Mouse (Mus musculus): ENCODE data around the gene Cfap69. TPM values are rescaled to one million over a fixed set of nuclear protein-coding genes. Genes with fewer than 3 reads are reported as not detected.
A peak's percentile ranks its signal among the peaks of the same experiment; 100 is the strongest.

The Cfap69 gene
- 5.0 and 5.1 TPM in 2 replicates for polyA plus RNA-seq (2011; ENCODE audit: insufficient read depth, insufficient read length, low read depth, missing spikeins)

DNA sequence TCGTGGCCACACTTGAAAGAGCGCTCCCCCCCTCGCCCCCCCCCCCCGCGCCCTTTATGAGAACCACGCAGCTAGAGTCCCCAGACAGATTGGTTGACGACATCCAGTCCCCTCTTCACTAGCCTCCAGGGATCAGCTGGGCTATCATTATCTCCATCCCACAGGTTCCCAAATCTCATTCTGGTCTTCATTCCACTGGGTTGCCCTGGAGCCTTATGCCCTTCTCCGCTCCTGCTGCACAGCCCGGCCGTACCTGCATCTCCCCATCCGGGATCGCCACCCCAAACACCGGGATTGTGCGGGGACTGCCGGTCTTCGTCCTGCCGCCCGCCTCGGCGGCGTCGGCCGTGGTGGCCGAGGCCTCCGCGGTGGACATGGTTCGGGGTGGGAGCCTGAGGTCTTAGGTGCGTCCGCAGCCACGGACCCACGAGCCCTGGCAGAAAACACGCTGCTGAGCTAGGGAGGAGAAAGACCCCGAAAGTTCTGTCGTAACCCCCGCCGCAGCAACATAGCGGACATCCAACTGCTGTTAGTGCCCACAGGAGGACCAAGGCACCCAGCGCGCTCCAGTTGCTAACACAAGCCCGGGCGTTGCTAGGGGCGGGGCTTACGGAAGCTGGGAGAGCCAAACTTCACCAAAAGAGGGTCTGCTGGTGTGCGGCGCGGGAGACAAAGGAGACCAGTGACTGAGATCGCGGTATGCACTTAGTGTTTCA is at the start of gene Cfap69:
Gene Cfap69 (minus strand): TSS at position 585 of the 716 bp plus-strand sequence.
- Histone ChIP-seq H3K4me1 (ENCODE audit: control insufficient read depth, insufficient read depth, low read length) (no peaks in the 10 kb centered on the region), H3K9ac (ENCODE audit: low read depth, poor library complexity, severe bottlenecking) (peak within 1 kb of the TSS; percentile 6; the same call in 1 of the 2 replicates), H3K9me3 (replicated peaks; ENCODE audit: control insufficient read depth, insufficient read depth, low read length, poor library complexity, severe bottlenecking) (no peaks in the 10 kb centered on the region), H3K27ac (ENCODE audit: insufficient read depth, low read length) (no peak within 1 kb of the TSS), H3K36me3 (ENCODE audit: control insufficient read depth, insufficient read depth, low read length, poor library complexity, severe bottlenecking) (no peaks in the 10 kb centered on the region), H3K27me3 (ENCODE audit: control insufficient read depth, insufficient read depth, low read length, poor library complexity, severe bottlenecking) (no peaks in the 10 kb centered on the region), H3K4me3 (ENCODE audit: low read depth, low read length) (peak within 1 kb of the TSS; percentile 87)
- TF ChIP-seq CTCF (IDR thresholded peaks at IDR 0.05; ENCODE audit: low read depth, low read length) (no peak), EP300 (IDR thresholded peaks at IDR 0.05; ENCODE audit: insufficient read depth, low read depth, low read length) (no peak), POLR2A (IDR thresholded peaks at IDR 0.05; ENCODE audit: insufficient read depth, low read length) (no peak)

GRCm38 (mm10) chr5:5711032-5711431 is 47.0 kb upstream of the Cfap69 start:
- no peak overlapping the region for H3K27ac ChIP-seq (ENCODE audit: insufficient read depth, low read length)
- H3K27me3 ChIP-seq (ENCODE audit: control insufficient read depth, insufficient read depth, low read length, poor library complexity, severe bottlenecking) = no peaks in the 10 kb centered on the region
- no peaks in the 10 kb centered on the region for H3K36me3 ChIP-seq (ENCODE audit: control insufficient read depth, insufficient read depth, low read length, poor library complexity, severe bottlenecking)
- H3K9me3 ChIP-seq (replicated peaks; ENCODE audit: control insufficient read depth, insufficient read depth, low read length, poor library complexity, severe bottlenecking) = no peaks in the 10 kb centered on the region
- H3K4me3 ChIP-seq (ENCODE audit: low read depth, low read length) = no peak overlapping the region
- no peaks in the 10 kb centered on the region for H3K4me1 ChIP-seq (ENCODE audit: control insufficient read depth, insufficient read depth, low read length)
- TF ChIP-seq POLR2A (IDR thresholded peaks at IDR 0.05; ENCODE audit: insufficient read depth, low read length) = no peak
- TF ChIP-seq EP300 (IDR thresholded peaks at IDR 0.05; ENCODE audit: insufficient read depth, low read depth, low read length) = no peak
- H3K9ac ChIP-seq (ENCODE audit: low read depth, poor library complexity, severe bottlenecking) = no peak overlapping the region

DNA sequence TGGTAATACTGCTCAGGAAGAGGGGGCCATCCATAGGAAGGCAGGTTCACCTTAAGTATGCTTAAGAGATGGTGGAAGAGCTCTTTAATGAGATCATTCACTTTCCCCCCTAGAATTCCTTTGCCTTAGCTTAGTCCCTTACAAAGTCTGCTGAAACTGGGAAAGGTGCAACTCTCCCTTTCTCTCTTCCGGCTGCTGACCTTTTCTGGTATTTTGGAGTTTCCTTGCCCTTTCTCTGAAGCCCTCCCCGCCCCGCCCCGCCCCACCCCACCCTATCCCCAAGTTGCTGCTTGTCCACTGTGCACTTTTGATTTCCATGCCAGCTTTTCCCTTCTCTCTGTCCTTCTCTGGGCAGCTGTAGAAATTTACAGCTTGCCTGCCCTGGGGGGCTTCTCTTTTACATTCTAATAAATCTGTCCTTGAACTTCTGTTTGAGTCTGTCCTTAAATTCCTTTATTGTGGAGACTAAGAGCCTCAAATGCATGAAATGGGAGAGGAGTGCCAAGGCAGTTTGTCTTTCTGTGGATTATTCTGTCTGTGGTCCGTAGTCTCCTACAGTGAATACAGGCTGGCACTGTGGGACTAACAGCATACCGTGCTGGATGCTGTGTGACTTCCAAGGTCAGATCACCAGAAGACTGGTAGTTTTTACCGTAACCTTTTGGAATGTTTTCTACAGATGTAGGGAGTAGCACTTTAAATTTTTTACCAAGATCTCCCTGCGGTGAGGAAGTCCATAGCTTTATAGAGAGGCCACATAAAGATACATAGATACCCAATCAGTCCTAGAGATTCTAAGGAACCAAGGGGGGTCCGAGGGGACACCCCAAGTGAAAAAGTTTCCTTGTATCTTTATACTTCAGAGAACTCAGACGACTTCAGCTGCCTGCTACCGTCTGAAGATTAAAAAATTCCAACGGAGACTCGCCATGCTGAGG is 43.6 kb upstream of the Cfap69 start:
- Histone ChIP-seq H3K9ac (ENCODE audit: low read depth, poor library complexity, severe bottlenecking) (peak overlapping the region; percentile 58; the same call in 1 of the 2 replicates), H3K9me3 (replicated peaks; ENCODE audit: control insufficient read depth, insufficient read depth, low read length, poor library complexity, severe bottlenecking) (no peaks in the 10 kb centered on the region), H3K27me3 (ENCODE audit: control insufficient read depth, insufficient read depth, low read length, poor library complexity, severe bottlenecking) (no peaks in the 10 kb centered on the region), H3K4me3 (ENCODE audit: low read depth, low read length) (no peak overlapping the region), H3K27ac (ENCODE audit: insufficient read depth, low read length) (peak overlapping the region; percentile 98), H3K36me3 (ENCODE audit: control insufficient read depth, insufficient read depth, low read length, poor library complexity, severe bottlenecking) (no peaks in the 10 kb centered on the region), H3K4me1 (ENCODE audit: control insufficient read depth, insufficient read depth, low read length) (no peaks in the 10 kb centered on the region)
- no peak for TF ChIP-seq CTCF (IDR thresholded peaks at IDR 0.05; ENCODE audit: low read depth, low read length)
- no peak for TF ChIP-seq POLR2A (IDR thresholded peaks at IDR 0.05; ENCODE audit: insufficient read depth, low read length)
- TF ChIP-seq EP300 (IDR thresholded peaks at IDR 0.05; ENCODE audit: insufficient read depth, low read depth, low read length) = no peak

DNA sequence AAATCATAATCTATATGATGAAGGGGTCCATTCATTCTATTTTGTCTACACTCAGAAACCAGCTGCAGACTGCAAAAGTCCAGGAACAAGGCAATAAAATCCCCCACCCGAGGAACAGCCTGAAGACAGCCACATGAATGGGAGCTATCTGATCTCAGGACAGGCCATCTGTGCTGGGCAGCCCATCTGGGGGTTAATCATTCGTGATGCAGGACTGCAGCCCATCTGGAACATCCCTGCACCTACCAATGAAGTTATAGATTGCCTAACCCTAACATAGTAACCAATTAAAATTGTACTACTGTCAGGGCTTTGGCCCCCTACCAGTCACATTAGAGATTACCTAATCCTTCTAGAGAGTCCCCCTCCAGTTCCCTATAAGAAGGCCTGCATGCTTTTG is 41.0 kb upstream of the Cfap69 start:
- no peaks in the 10 kb centered on the region for H3K9me3 ChIP-seq (replicated peaks; ENCODE audit: control insufficient read depth, insufficient read depth, low read length, poor library complexity, severe bottlenecking)
- no peak overlapping the region for H3K4me3 ChIP-seq (ENCODE audit: low read depth, low read length)
- H3K27ac ChIP-seq (ENCODE audit: insufficient read depth, low read length) = no peak overlapping the region
- peaks cover 9% of the 10 kb centered on the region for H3K4me1 ChIP-seq (ENCODE audit: control insufficient read depth, insufficient read depth, low read length)
- TF ChIP-seq POLR2A (IDR thresholded peaks at IDR 0.05; ENCODE audit: insufficient read depth, low read length) (no peak), EP300 (IDR thresholded peaks at IDR 0.05; ENCODE audit: insufficient read depth, low read depth, low read length) (no peak), CTCF (IDR thresholded peaks at IDR 0.05; ENCODE audit: low read depth, low read length) (no peak)
- H3K27me3 ChIP-seq (ENCODE audit: control insufficient read depth, insufficient read depth, low read length, poor library complexity, severe bottlenecking) = no peaks in the 10 kb centered on the region
- no peak overlapping the region for H3K9ac ChIP-seq (ENCODE audit: low read depth, poor library complexity, severe bottlenecking)
- H3K36me3 ChIP-seq (ENCODE audit: control insufficient read depth, insufficient read depth, low read length, poor library complexity, severe bottlenecking) = no peaks in the 10 kb centered on the region

GRCm38 (mm10) chr5:5700386-5700785 is 36.3 kb upstream of the Cfap69 start:
- peaks cover 4% of the 10 kb centered on the region; the same call in 1 of the 2 replicates for H3K9me3 ChIP-seq (replicated peaks; ENCODE audit: control insufficient read depth, insufficient read depth, low read length, poor library complexity, severe bottlenecking)
- no peaks in the 10 kb centered on the region for H3K36me3 ChIP-seq (ENCODE audit: control insufficient read depth, insufficient read depth, low read length, poor library complexity, severe bottlenecking)
- TF ChIP-seq CTCF (IDR thresholded peaks at IDR 0.05; ENCODE audit: low read depth, low read length) (no peak), POLR2A (IDR thresholded peaks at IDR 0.05; ENCODE audit: insufficient read depth, low read length) (no peak), EP300 (IDR thresholded peaks at IDR 0.05; ENCODE audit: insufficient read depth, low read depth, low read length) (no peak)
- no peak overlapping the region for H3K9ac ChIP-seq (ENCODE audit: low read depth, poor library complexity, severe bottlenecking)
- H3K27me3 ChIP-seq (ENCODE audit: control insufficient read depth, insufficient read depth, low read length, poor library complexity, severe bottlenecking) = no peaks in the 10 kb centered on the region
- no peak overlapping the region for H3K4me3 ChIP-seq (ENCODE audit: low read depth, low read length)
- H3K4me1 ChIP-seq (ENCODE audit: control insufficient read depth, insufficient read depth, low read length) = peaks cover 16% of the 10 kb centered on the region
- peak overlapping the region; percentile 44; the same call in 1 of the 2 replicates for H3K27ac ChIP-seq (ENCODE audit: insufficient read depth, low read length)
